Mouse (Mus musculus) liver, embryonic 14.5 days (tissue): ENCODE results near the gene Pax9. TPM values are rescaled to one million over a fixed set of nuclear protein-coding genes. Genes with fewer than 3 reads are reported as not detected.

ENCODE experiments used
- ATAC-seq: fragments of 200-750 bp; cut with Nextera tagmentation; 2 replicates; pipeline ENCODE4 v1.8.0; 2017; ENCODE audit warnings: moderate number of reproducible peaks, mild to moderate bottlenecking, moderate library complexity; ENCODE audit not compliant: insufficient read depth
- DNase-seq, 3 experiments: peaks; one replicate each; pipeline ENCODE4 v3.0.0-alpha.2; 2012 to 2013; ENCODE audit warnings: low read depth in 3 of 3, low spot score in 3 of 3
- H3K27ac ChIP-seq: fragments of 300-500 bp; sonication (generic); 2 replicates; pipeline ENCODE4 v1.5.1; 2014; ENCODE audit warnings: moderate library complexity, mild to moderate bottlenecking, control low read depth, inconsistent platforms
- H3K27me3 ChIP-seq: fragments of 300-500 bp; sonication (generic); 2 replicates; pipeline ENCODE4 v1.6.1; 2014; ENCODE audit warnings: mild to moderate bottlenecking, low read length, moderate library complexity; ENCODE audit not compliant: control insufficient read depth, insufficient read depth
- H3K36me3 ChIP-seq: fragments of 300-500 bp; sonication (generic); replicated peaks from 2 replicates; pipeline ENCODE4 v1.6.1; 2014; ENCODE audit warnings: low read depth; ENCODE audit not compliant: control insufficient read depth, insufficient read depth
- H3K4me1 ChIP-seq, 2 experiments: fragments of 200-500 bp in 1 of 2; fragments of 300-500 bp in 1 of 2; sonication (generic) in 1 of 2; replicated peaks; 2 replicates each; pipeline ENCODE4 v1.6.1; 2012 to 2014; ENCODE audit warnings: antibody characterized with exemption in 1 of 2, inconsistent platforms in 1 of 2, low read length in 1 of 2; ENCODE audit not compliant: control insufficient read depth in 2 of 2, insufficient read depth in 2 of 2
- H3K4me2 ChIP-seq: fragments of 300-500 bp; sonication (generic); 2 replicates; pipeline ENCODE4 v1.6.1; 2014; ENCODE audit warnings: low read depth, mild to moderate bottlenecking, control low read depth, moderate library complexity
- H3K4me3 ChIP-seq, 2 experiments: fragments of 200-500 bp in 1 of 2; fragments of 300-500 bp in 1 of 2; sonication (generic) in 1 of 2; 2 replicates each; pipeline ENCODE4 v1.5.1; 2012 to 2014; ENCODE audit warnings: low read depth in 2 of 2, low read length in 2 of 2, mild to moderate bottlenecking in 2 of 2, control low read depth in 1 of 2, inconsistent platforms in 1 of 2, moderate library complexity in 1 of 2; ENCODE audit not compliant: insufficient read depth in 1 of 2
- H3K9ac ChIP-seq: fragments of 300-500 bp; sonication (generic); replicated peaks from 2 replicates; pipeline ENCODE4 v1.6.1; 2014; ENCODE audit warnings: mild to moderate bottlenecking, control low read depth, moderate library complexity
- H3K9me3 ChIP-seq: fragments of 300-500 bp; sonication (generic); 2 replicates; pipeline ENCODE4 v1.6.1; 2016; ENCODE audit warnings: low read length, mixed read lengths; ENCODE audit not compliant: control insufficient read depth
- CTCF ChIP-seq: IDR thresholded peaks from 2 replicates; pipeline ENCODE4 v1.5.1; 2016; ENCODE audit warnings: antibody characterized with exemption, low read depth, control low read depth
- EP300 ChIP-seq: IDR thresholded peaks from 2 replicates; pipeline ENCODE4 v1.6.1; 2016; ENCODE audit warnings: antibody characterized with exemption, low read depth
- WGBS: fragments of 180-500 bp; shearing (Covaris S2); extraction: QIAGEN DNeasy Blood & Tissue Kit; methylation state at CpG from one replicate; pipeline ENCODE4 v1.1.7; 2014; ENCODE audit not compliant: insufficient replicate concordance; 5-methylcytosine and 5-hydroxymethylcytosine counted together
- polyA plus RNA-seq, 2 experiments: library from polyadenylated mRNA; depleted of rRNA in 1 of 2; stranded (reverse) in 1 of 2; unstranded in 1 of 2; fragments of >200 nt; fragmentation: Nextera tagmentation in 1 of 2; extraction: Ambion mirVana in 1 of 2; gene quantifications; 2 replicates each; pipeline versions ENCODE4 v1.2.1 to v1.2.3; 2012 to 2014

The Pax9 gene
- polyA plus RNA-seq, 2 experiments, result 0.04 to 0.09 TPM

GRCm38 (mm10) chr12:56699915-56700900, 8.6 kb downstream of the Pax9 start:
- H3K27ac ChIP-seq, result no peak overlapping the region
- ATAC-seq (no peak), DNase-seq (no peak)
- H3K36me3 ChIP-seq, result no peaks in the 10 kb centered on the region
- no peaks in the 10 kb centered on the region for H3K9me3 ChIP-seq
- peaks cover 71% of the 10 kb centered on the region for H3K27me3 ChIP-seq
- H3K9ac ChIP-seq, result no peak overlapping the region
- H3K4me1 ChIP-seq, result no peaks in the 10 kb centered on the region
- H3K4me2 ChIP-seq, result no peak overlapping the region
- no peak overlapping the region for H3K4me3 ChIP-seq
- 8% methylated on average over 43 of the region's 44 CpGs for WGBS
- TF ChIP-seq CTCF (no peak), EP300 (no peak)

- no peak for ATAC-seq
- DNase-seq, result no peak
- Histone ChIP-seq H3K4me3 (no peak overlapping the region), H3K27ac (no peak overlapping the region), H3K36me3 (no peaks in the 10 kb centered on the region), H3K4me1 (no peaks in the 10 kb centered on the region), H3K27me3 (peaks cover 63% of the 10 kb centered on the region), H3K9ac (no peak overlapping the region), H3K9me3 (no peaks in the 10 kb centered on the region), H3K4me2 (no peak overlapping the region)
- TF ChIP-seq EP300 (no peak), CTCF (no peak)
- WGBS, result 8% methylated on average over 6 of the region's 6 CpGs
Measured at GRCm38 (mm10) chr12:56701004-56701403, 9.4 kb downstream of the Pax9 start.

- H3K9ac ChIP-seq, result no peak overlapping the region
- 35% methylated on average over 14 of the region's 14 CpGs for WGBS
- H3K9me3 ChIP-seq, result no peaks in the 10 kb centered on the region
- H3K27ac ChIP-seq, result no peak overlapping the region
- no peak for ATAC-seq
- H3K4me3 ChIP-seq, result no peak overlapping the region
- no peak for DNase-seq
- no peaks in the 10 kb centered on the region for H3K36me3 ChIP-seq
- TF ChIP-seq CTCF (no peak), EP300 (no peak)
- H3K4me2 ChIP-seq, result no peak overlapping the region
- H3K4me1 ChIP-seq, result no peaks in the 10 kb centered on the region
- no peaks in the 10 kb centered on the region for H3K27me3 ChIP-seq
Measured at GRCm38 (mm10) chr12:56717971-56718706, 26.6 kb downstream of the Pax9 start.

GRCm38 (mm10) chr12:56718707-56719051, 27.1 kb downstream of the Pax9 start:
- no peak overlapping the region for H3K9ac ChIP-seq
- H3K27ac ChIP-seq, result no peak overlapping the region
- H3K9me3 ChIP-seq, result no peaks in the 10 kb centered on the region
- no peaks in the 10 kb centered on the region for H3K27me3 ChIP-seq
- TF ChIP-seq CTCF (no peak), EP300 (no peak)
- H3K36me3 ChIP-seq, result no peaks in the 10 kb centered on the region
- no peak overlapping the region for H3K4me2 ChIP-seq
- no peak for DNase-seq
- no peak for ATAC-seq
- 36% methylated on average over 6 of the region's 6 CpGs for WGBS
- no peak overlapping the region for H3K4me3 ChIP-seq
- H3K4me1 ChIP-seq, result no peaks in the 10 kb centered on the region

GRCm38 (mm10) chr12:56727631-56728030, 36.1 kb downstream of the Pax9 start:
- TF ChIP-seq EP300 (no peak), CTCF (no peak)
- ATAC-seq (no peak), DNase-seq (no peak)
- no peak overlapping the region for H3K9ac ChIP-seq
- H3K9me3 ChIP-seq, result no peaks in the 10 kb centered on the region
- no peaks in the 10 kb centered on the region for H3K4me1 ChIP-seq
- WGBS, result 66% methylated on average over 4 of the region's 4 CpGs
- no peaks in the 10 kb centered on the region for H3K27me3 ChIP-seq
- no peaks in the 10 kb centered on the region for H3K36me3 ChIP-seq
- H3K4me2 ChIP-seq, result no peak overlapping the region
- no peak overlapping the region for H3K27ac ChIP-seq
- H3K4me3 ChIP-seq, result no peak overlapping the region
